Comparison of ENCODE assay signal across 25 mouse cellular contexts in genomic region chr5:5618329-5618728, GRCm38 (mm10). TPM values are rescaled to one million over a fixed set of nuclear protein-coding genes. Genes with fewer than 3 reads are reported as not detected.
DNase-seq lines count a peak whose midpoint lies in the region; ATAC-seq and TF ChIP-seq lines count a peak whose summit lies in the region.
"Had no signal": no experiment of that assay in that cellular context is flagged by ENCODE, and none has a peak within 500 bp of the region (broad histone marks: within the 10 kb centered on the region; RNA-seq: fewer than 3 reads in every experiment).

No protein-coding gene starts in this region.

- no peaks in the 10 kb centered on the region for H3K4me1 ChIP-seq in embryonic facial prominence, embryonic 11.5 days (ENCODE audit: control insufficient read depth, insufficient read depth, low read length)
- no peaks in the 10 kb centered on the region for H3K4me1 ChIP-seq in embryonic facial prominence, embryonic 10.5 days
- H3K4me1 ChIP-seq in MEL (ENCODE audit: control insufficient read depth in 1 of 2, insufficient read depth in 2 of 2, low read length in 2 of 2) = no peaks in the 10 kb centered on the region
- H3K4me1 ChIP-seq in embryonic facial prominence, embryonic 14.5 days (ENCODE audit: control insufficient read depth, insufficient read depth, low read length) = no peaks in the 10 kb centered on the region
- no peaks in the 10 kb centered on the region for H3K4me1 ChIP-seq in hindbrain, postnatal 0 days (ENCODE audit: insufficient read depth, low read length)
- no peaks in the 10 kb centered on the region for H3K4me1 ChIP-seq in forebrain, embryonic 14.5 days (ENCODE audit: control insufficient read depth, insufficient read depth, low read length)
- H3K4me1 ChIP-seq: embryonic facial prominence, embryonic 15.5 days; heart, embryonic 15.5 days; hindbrain, embryonic 10.5 days had no signal

- H3K9ac ChIP-seq in embryonic facial prominence, embryonic 11.5 days (replicated peaks; ENCODE audit: low read length) = no peak overlapping the region
- H3K9ac ChIP-seq in MEL (ENCODE audit: control insufficient read depth, low read depth, low read length, poor library complexity, severe bottlenecking) = no peak overlapping the region
- no peak overlapping the region for H3K9ac ChIP-seq in embryonic facial prominence, embryonic 14.5 days (ENCODE audit: low read depth, low read length)
- no peak overlapping the region for H3K9ac ChIP-seq in hindbrain, postnatal 0 days (replicated peaks; ENCODE audit: low read length)
- H3K9ac ChIP-seq in forebrain, embryonic 14.5 days (ENCODE audit: low read length) = no peak overlapping the region
- H3K9ac ChIP-seq: embryonic facial prominence, embryonic 15.5 days; heart, embryonic 15.5 days; hindbrain, embryonic 14.5 days had no signal

- ATAC-seq in embryonic facial prominence, embryonic 11.5 days (replicated peaks; ENCODE audit: insufficient number of reproducible peaks, low FRiP score, low TSS enrichment, low read depth) = 0 out of 2 replicates have a peak, but pooled peaks have one; percentile 59
- no peak for ATAC-seq in embryonic facial prominence, embryonic 14.5 days (ENCODE audit: low read depth)
- no peak for ATAC-seq in hindbrain, postnatal 0 days
- no peak for ATAC-seq in forebrain, embryonic 14.5 days
- ATAC-seq: CD4-positive, CD25-positive, alpha-beta regulatory T cell, adult 4 months; forebrain, embryonic 16.5 days; intestine, embryonic 16.5 days had no signal

- H3K27me3 ChIP-seq in embryonic facial prominence, embryonic 11.5 days (ENCODE audit: control insufficient read depth, insufficient read depth, low read length) = no peaks in the 10 kb centered on the region
- no peaks in the 10 kb centered on the region for H3K27me3 ChIP-seq in embryonic facial prominence, embryonic 10.5 days (replicated peaks; ENCODE audit: low read depth, poor library complexity, severe bottlenecking)
- no peaks in the 10 kb centered on the region; a peak in 1 of 4 replicates for H3K27me3 ChIP-seq in MEL (ENCODE audit: control insufficient read depth in 1 of 2, insufficient read depth in 2 of 2, low read length in 2 of 2)
- no peaks in the 10 kb centered on the region for H3K27me3 ChIP-seq in embryonic facial prominence, embryonic 14.5 days (replicated peaks; ENCODE audit: control insufficient read depth, insufficient read depth, low read length)
- no peaks in the 10 kb centered on the region for H3K27me3 ChIP-seq in hindbrain, postnatal 0 days (ENCODE audit: insufficient read depth, low read length)
- no peaks in the 10 kb centered on the region for H3K27me3 ChIP-seq in forebrain, embryonic 14.5 days (replicated peaks; ENCODE audit: control insufficient read depth, insufficient read depth, low read length)
- H3K27me3 ChIP-seq: embryonic facial prominence, embryonic 15.5 days; heart, embryonic 15.5 days had no signal

- TF ChIP-seq EP300 in MEL (IDR thresholded peaks at IDR 0.05; ENCODE audit: low read depth in 1 of 2, low read length in 2 of 2) = no peak

- no peaks in the 10 kb centered on the region for H3K79me2 ChIP-seq in MEL (ENCODE audit: control insufficient read depth, insufficient read depth, low read length, poor library complexity)

- no peak overlapping the region for H3K4me3 ChIP-seq in embryonic facial prominence, embryonic 11.5 days (ENCODE audit: low read depth, low read length)
- no peak overlapping the region for H3K4me3 ChIP-seq in embryonic facial prominence, embryonic 10.5 days
- H3K4me3 ChIP-seq in MEL (ENCODE audit: control insufficient read depth in 1 of 2, insufficient read depth in 1 of 2, low read depth in 2 of 2, low read length in 2 of 2) = peak overlapping the region in 1 of 2 experiments; percentile 58; a peak in 1 of 4 replicates
- H3K4me3 ChIP-seq in embryonic facial prominence, embryonic 14.5 days (ENCODE audit: low read depth, low read length) = no peak overlapping the region
- H3K4me3 ChIP-seq in hindbrain, postnatal 0 days (ENCODE audit: low read length) = no peak overlapping the region
- no peak overlapping the region for H3K4me3 ChIP-seq in forebrain, embryonic 14.5 days (ENCODE audit: low read depth, low read length)
- H3K4me3 ChIP-seq: embryonic facial prominence, embryonic 15.5 days; erythroblast, embryonic 14.5 days; heart, embryonic 15.5 days; hindbrain, embryonic 10.5 days had no signal

- no peak for TF ChIP-seq CTCF in MEL (IDR thresholded peaks at IDR 0.05 in 2 of 3, conservative IDR thresholded peaks at IDR 0.05 in 1 of 3; ENCODE audit: control insufficient read depth in 1 of 3, insufficient read depth in 1 of 3, low read depth in 2 of 3, low read length in 3 of 3, poor library complexity in 1 of 3, severe bottlenecking in 1 of 3)
- TF ChIP-seq CTCF in hindbrain, postnatal 0 days (IDR thresholded peaks at IDR 0.05; ENCODE audit: low read depth) = no peak

- H3K9me3 ChIP-seq in embryonic facial prominence, embryonic 11.5 days (replicated peaks; ENCODE audit: control insufficient read depth, low read length) = no peaks in the 10 kb centered on the region
- H3K9me3 ChIP-seq in embryonic facial prominence, embryonic 10.5 days = no peaks in the 10 kb centered on the region
- no peaks in the 10 kb centered on the region for H3K9me3 ChIP-seq in MEL (replicated peaks; ENCODE audit: insufficient read depth, low read length)
- H3K9me3 ChIP-seq in embryonic facial prominence, embryonic 14.5 days (ENCODE audit: control insufficient read depth, low read length) = no peaks in the 10 kb centered on the region
- H3K9me3 ChIP-seq in hindbrain, postnatal 0 days (ENCODE audit: low read length) = no peaks in the 10 kb centered on the region
- no peaks in the 10 kb centered on the region for H3K9me3 ChIP-seq in forebrain, embryonic 14.5 days (replicated peaks; ENCODE audit: control insufficient read depth, low read length)
- H3K9me3 ChIP-seq: embryonic facial prominence, embryonic 15.5 days; heart, embryonic 15.5 days; hindbrain, embryonic 10.5 days had no signal

- H3K27ac ChIP-seq in embryonic facial prominence, embryonic 11.5 days (replicated peaks; ENCODE audit: low read depth, low read length) = no peak overlapping the region
- no peak overlapping the region for H3K27ac ChIP-seq in embryonic facial prominence, embryonic 10.5 days (replicated peaks)
- no peak overlapping the region for H3K27ac ChIP-seq in MEL (ENCODE audit: control insufficient read depth, low read depth, low read length)
- no peak overlapping the region for H3K27ac ChIP-seq in embryonic facial prominence, embryonic 14.5 days (replicated peaks; ENCODE audit: low read depth, low read length)
- H3K27ac ChIP-seq in hindbrain, postnatal 0 days = no peak overlapping the region
- no peak overlapping the region for H3K27ac ChIP-seq in forebrain, embryonic 14.5 days (ENCODE audit: low read depth, low read length)
- H3K27ac ChIP-seq: embryonic facial prominence, embryonic 15.5 days; heart, embryonic 15.5 days; hindbrain, embryonic 10.5 days; hindbrain, embryonic 14.5 days had no signal

- no peak for TF ChIP-seq POLR2A in MEL (IDR thresholded peaks at IDR 0.05; ENCODE audit: control insufficient read depth in 1 of 2, insufficient read depth in 1 of 2, low read depth in 1 of 2, low read length in 2 of 2, poor library complexity in 1 of 2)

- H3K36me3 ChIP-seq in embryonic facial prominence, embryonic 11.5 days (replicated peaks; ENCODE audit: control insufficient read depth, insufficient read depth, low read depth, low read length) = no peaks in the 10 kb centered on the region
- no peaks in the 10 kb centered on the region for H3K36me3 ChIP-seq in embryonic facial prominence, embryonic 10.5 days (replicated peaks)
- H3K36me3 ChIP-seq in MEL (ENCODE audit: control insufficient read depth in 1 of 2, insufficient read depth in 2 of 2, low read length in 2 of 2) = no peaks in the 10 kb centered on the region
- H3K36me3 ChIP-seq in embryonic facial prominence, embryonic 14.5 days (ENCODE audit: control insufficient read depth, insufficient read depth, low read length) = no peaks in the 10 kb centered on the region
- H3K36me3 ChIP-seq in hindbrain, postnatal 0 days (ENCODE audit: insufficient read depth, low read length) = no peaks in the 10 kb centered on the region
- no peaks in the 10 kb centered on the region for H3K36me3 ChIP-seq in forebrain, embryonic 14.5 days (ENCODE audit: control insufficient read depth, insufficient read depth, low read length)
- H3K36me3 ChIP-seq: embryonic facial prominence, embryonic 15.5 days; heart, embryonic 15.5 days; hindbrain, embryonic 10.5 days had no signal

- H3K4me2 ChIP-seq in embryonic facial prominence, embryonic 11.5 days (ENCODE audit: low read depth, low read length) = no peak overlapping the region
- no peak overlapping the region for H3K4me2 ChIP-seq in embryonic facial prominence, embryonic 14.5 days (ENCODE audit: low read depth, low read length)
- H3K4me2 ChIP-seq in hindbrain, postnatal 0 days (ENCODE audit: low read depth, low read length) = no peak overlapping the region
- no peak overlapping the region for H3K4me2 ChIP-seq in forebrain, embryonic 14.5 days (ENCODE audit: low read length)
- H3K4me2 ChIP-seq: embryonic facial prominence, embryonic 15.5 days; heart, embryonic 11.5 days; heart, embryonic 15.5 days; hindbrain, embryonic 14.5 days had no signal

- TF ChIP-seq RAD21 in MEL (IDR thresholded peaks at IDR 0.05; ENCODE audit: low read depth, low read length) = no peak

- no peak for DNase-seq in embryonic facial prominence, embryonic 11.5 days (ENCODE audit: low spot score)
- no peak for DNase-seq in embryonic facial prominence, embryonic 10.5 days (ENCODE audit: low spot score)
- peak; percentile 13 for DNase-seq in 416B (ENCODE audit: low read depth)
- peak; percentile 8 for DNase-seq in MEL (ENCODE audit: low read depth, low spot score)
- DNase-seq in embryonic facial prominence, embryonic 14.5 days (ENCODE audit: low spot score) = peak; percentile 12
- DNase-seq in hindbrain, postnatal 0 days (ENCODE audit: low spot score) = no peak
- DNase-seq in urinary bladder, postnatal 14 days (ENCODE audit: low spot score) = no peak
- DNase-seq in forebrain, embryonic 14.5 days (ENCODE audit: low spot score) = no peak
- DNase-seq: cerebellum, adult 8-10 months; cerebellum, postnatal 14 days; gastrocnemius, postnatal 10 days; heart, adult 18-20 months; heart, postnatal 14 days; kidney, adult 2 months had no signal

- WGBS in embryonic facial prominence, embryonic 11.5 days = 62% methylated on average over 4 of the region's 4 CpGs
- WGBS in embryonic facial prominence, embryonic 10.5 days = 71% methylated on average over 4 of the region's 4 CpGs
- WGBS in embryonic facial prominence, embryonic 14.5 days = 50% methylated on average over 4 of the region's 4 CpGs
- 74% methylated on average over 4 of the region's 4 CpGs for WGBS in hindbrain, postnatal 0 days
- WGBS in forebrain, embryonic 14.5 days = 65% methylated on average over 4 of the region's 4 CpGs

RNA-seq across cellular contexts. Expression of gene Gm8773, which starts 44.7 kb away (rescaled TPM):
- 3.3 and 4.0 TPM in 2 replicates for polyA plus RNA-seq in embryonic facial prominence, embryonic 11.5 days (2014; fragmentation: Nextera tagmentation; extraction: Ambion mirVana)
- polyA plus RNA-seq in embryonic facial prominence, embryonic 10.5 days (2016; fragmentation: Nextera tagmentation; extraction: Ambion mirVana) = 1.5 and 1.8 TPM in 2 replicates
- not detected in 2 replicates for total RNA-seq in MEL (2012; rRNA removed)
- polyA plus RNA-seq in MEL (2012; ENCODE audit: insufficient read depth in 1 of 2, insufficient read length in 2 of 2, low read depth in 1 of 2, low replicate concordance in 2 of 2, missing spikeins in 1 of 2) = not detected
- polyA plus RNA-seq in embryonic facial prominence, embryonic 14.5 days (2014; fragmentation: Nextera tagmentation; extraction: Ambion mirVana) = 1.6 and 2.8 TPM in 2 replicates
- 6.1 and 9.3 TPM in 2 replicates for total RNA-seq in hindbrain, postnatal 0 days (2014; rRNA removed)
- polyA plus RNA-seq in hindbrain, postnatal 0 days (2015; fragmentation: Nextera tagmentation; extraction: Ambion mirVana) = 8.5 and 10.2 TPM in 2 replicates
- polyA plus RNA-seq in forebrain, embryonic 14.5 days (2014; fragmentation: Nextera tagmentation; extraction: Ambion mirVana) = 11.3 TPM in 2 replicates
- total RNA-seq: adrenal gland, adult 18-20 months; adrenal gland, postnatal 36 days; gastrocnemius, postnatal 10 days; heart, adult 18-20 months; heart, postnatal 14 days had no signal
- polyA plus RNA-seq: CD4-positive, CD25-positive, alpha-beta regulatory T cell, adult 4 months; erythroblast, embryonic 14.5 days had no signal

RNA-seq across cellular contexts. Expression of gene Cfap69, which starts 45.7 kb away (rescaled TPM):
- polyA plus RNA-seq in embryonic facial prominence, embryonic 11.5 days (2014; fragmentation: Nextera tagmentation; extraction: Ambion mirVana) = 3.1 and 3.8 TPM in 2 replicates
- polyA plus RNA-seq in embryonic facial prominence, embryonic 10.5 days (2016; fragmentation: Nextera tagmentation; extraction: Ambion mirVana) = 2.3 and 2.9 TPM in 2 replicates
- total RNA-seq in MEL (2012; rRNA removed) = not detected in 2 replicates
- polyA plus RNA-seq in MEL (2012; ENCODE audit: insufficient read depth in 1 of 2, insufficient read length in 2 of 2, low read depth in 1 of 2, low replicate concordance in 2 of 2, missing spikeins in 1 of 2) = not detected
- 3.3 and 4.2 TPM in 2 replicates for polyA plus RNA-seq in embryonic facial prominence, embryonic 14.5 days (2014; fragmentation: Nextera tagmentation; extraction: Ambion mirVana)
- 9.8 and 77.8 TPM in 2 replicates for total RNA-seq in hindbrain, postnatal 0 days (2014; rRNA removed)
- polyA plus RNA-seq in hindbrain, postnatal 0 days (2015; fragmentation: Nextera tagmentation; extraction: Ambion mirVana) = 8.0 and 9.8 TPM in 2 replicates
- 5.6 and 8.9 TPM in 2 replicates for polyA plus RNA-seq in forebrain, embryonic 14.5 days (2014; fragmentation: Nextera tagmentation; extraction: Ambion mirVana)
- polyA plus RNA-seq: CD4-positive, CD25-positive, alpha-beta regulatory T cell, adult 4 months had no signal

RNA-seq across cellular contexts. Expression of gene Gtpbp10, which starts 59.0 kb away (rescaled TPM):
- polyA plus RNA-seq in embryonic facial prominence, embryonic 11.5 days (2014; fragmentation: Nextera tagmentation; extraction: Ambion mirVana) = 41.9 and 45.8 TPM in 2 replicates
- polyA plus RNA-seq in embryonic facial prominence, embryonic 10.5 days (2016; fragmentation: Nextera tagmentation; extraction: Ambion mirVana) = 38.0 and 39.5 TPM in 2 replicates
- total RNA-seq in MEL (2012; rRNA removed) = not detected in 2 replicates
- not detected for polyA plus RNA-seq in MEL (2012; ENCODE audit: insufficient read depth in 1 of 2, insufficient read length in 2 of 2, low read depth in 1 of 2, low replicate concordance in 2 of 2, missing spikeins in 1 of 2)
- 24.6 and 25.4 TPM in 2 replicates for polyA plus RNA-seq in embryonic facial prominence, embryonic 14.5 days (2014; fragmentation: Nextera tagmentation; extraction: Ambion mirVana)
- total RNA-seq in hindbrain, postnatal 0 days (2014; rRNA removed) = 12.3 and 18.4 TPM in 2 replicates
- 13.8 and 14.6 TPM in 2 replicates for polyA plus RNA-seq in hindbrain, postnatal 0 days (2015; fragmentation: Nextera tagmentation; extraction: Ambion mirVana)
- 29.6 and 32.8 TPM in 2 replicates for polyA plus RNA-seq in forebrain, embryonic 14.5 days (2014; fragmentation: Nextera tagmentation; extraction: Ambion mirVana)

Comparison
In these comparisons a context has a peak if more than half of its experiments do, and no peak if none do; other contexts are left out.
1. DNase-seq: peak in 416B (single experiment), MEL (single experiment) and embryonic facial prominence, embryonic 14.5 days (single experiment); none in embryonic facial prominence, embryonic 11.5 days (single experiment), embryonic facial prominence, embryonic 10.5 days (single experiment), hindbrain, postnatal 0 days (single experiment), urinary bladder, postnatal 14 days (single experiment) and forebrain, embryonic 14.5 days (single experiment).
2. RNA of gene Gtpbp10, which starts 59.0 kb away (polyA plus RNA-seq): 41.9 to 45.8 TPM in embryonic facial prominence, embryonic 11.5 days, 38.0 to 39.5 TPM in embryonic facial prominence, embryonic 10.5 days, 29.6 to 32.8 TPM in forebrain, embryonic 14.5 days, 24.6 to 25.4 TPM in embryonic facial prominence, embryonic 14.5 days and 13.8 to 14.6 TPM in hindbrain, postnatal 0 days; not detected in MEL; every median in the first group is over 10 times any median in the second.